Mouse (Mus musculus) urinary bladder, postnatal 4 days (tissue): ENCODE data around the gene Olfr1412.

Experiments
- DNase-seq, 2 experiments: peaks; one replicate each; pipeline ENCODE4 v3.0.0; 2021 to 2022; ENCODE audit warnings: low spot score in 2 of 2

Gene Olfr1412

DNA sequence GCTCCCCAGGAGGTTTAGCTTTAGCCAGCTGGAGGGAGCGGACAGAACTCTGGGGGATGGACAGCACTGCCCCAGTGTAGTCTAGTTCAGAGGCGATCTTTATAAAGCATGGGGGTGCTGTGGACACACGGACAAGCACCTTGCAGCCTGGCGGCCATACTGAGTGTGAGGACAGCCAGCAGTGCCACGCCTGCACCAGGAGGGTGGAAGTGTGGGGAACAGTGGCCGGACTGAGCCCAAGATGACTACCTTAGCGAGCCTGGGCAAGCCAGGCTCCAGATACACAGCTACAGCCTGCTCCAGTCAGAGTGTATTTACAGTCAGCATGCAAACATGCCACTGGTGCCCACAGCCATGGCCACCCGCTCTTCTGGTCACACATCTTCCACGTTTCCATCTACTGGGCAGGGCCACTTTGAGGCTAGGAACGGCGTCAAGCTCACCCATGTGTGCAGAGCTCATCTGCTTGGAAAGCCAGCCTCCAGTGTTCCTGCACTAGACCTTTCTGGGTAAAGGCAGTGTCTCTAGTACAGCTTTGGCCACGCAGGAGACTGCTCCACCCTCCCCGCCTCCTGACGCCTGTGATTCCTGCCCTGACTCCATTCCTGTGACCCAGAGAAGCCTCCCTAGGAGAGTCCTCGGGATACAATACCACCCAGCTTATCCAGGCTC is 52.1 kb downstream of the Olfr1412 start:
- DNase-seq, result peak in 1 of 2 experiments; percentile 51

DNA sequence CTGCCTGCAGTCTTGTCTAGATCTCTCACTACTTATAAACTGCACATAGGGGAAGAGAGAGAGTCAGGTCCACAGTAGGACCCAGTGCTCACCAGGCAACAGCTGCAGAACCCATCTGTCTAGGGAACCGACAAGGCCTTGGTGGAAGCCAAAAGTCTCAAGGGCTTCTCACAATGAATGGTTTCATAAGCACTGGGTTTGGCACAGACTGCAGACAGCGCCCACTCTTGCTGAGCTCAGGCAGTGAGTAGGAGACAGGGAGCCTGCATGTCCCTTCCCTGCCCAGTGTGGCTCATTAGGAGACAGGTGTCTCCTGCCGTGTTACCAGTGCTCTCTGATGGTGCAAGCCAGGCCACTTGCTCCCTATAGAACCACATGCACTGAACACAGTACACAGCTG is 52.6 kb downstream of the Olfr1412 start:
- DNase-seq, result peak in 1 of 2 experiments; percentile 45

DNA sequence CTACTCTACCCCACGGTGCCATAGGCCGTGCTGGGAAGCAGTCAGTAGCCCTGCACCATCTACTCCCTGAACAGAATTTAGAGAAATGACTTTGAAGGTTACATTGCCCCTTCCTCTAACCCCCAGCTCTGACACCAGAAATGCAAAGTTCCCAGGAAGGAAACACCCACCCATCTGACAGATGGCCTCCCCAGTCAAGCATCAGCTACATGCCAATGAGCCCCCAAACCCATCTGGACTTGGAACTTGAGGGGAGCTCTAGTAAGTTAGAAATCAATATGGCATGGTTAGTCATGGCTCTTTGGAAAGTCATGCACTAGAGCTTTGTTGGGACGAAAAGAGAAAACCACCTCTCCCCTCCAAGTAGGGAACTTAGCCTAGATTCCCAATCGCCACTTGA is 53.2 kb downstream of the Olfr1412 start:
- peak in 1 of 2 experiments; percentile 43 for DNase-seq

DNA sequence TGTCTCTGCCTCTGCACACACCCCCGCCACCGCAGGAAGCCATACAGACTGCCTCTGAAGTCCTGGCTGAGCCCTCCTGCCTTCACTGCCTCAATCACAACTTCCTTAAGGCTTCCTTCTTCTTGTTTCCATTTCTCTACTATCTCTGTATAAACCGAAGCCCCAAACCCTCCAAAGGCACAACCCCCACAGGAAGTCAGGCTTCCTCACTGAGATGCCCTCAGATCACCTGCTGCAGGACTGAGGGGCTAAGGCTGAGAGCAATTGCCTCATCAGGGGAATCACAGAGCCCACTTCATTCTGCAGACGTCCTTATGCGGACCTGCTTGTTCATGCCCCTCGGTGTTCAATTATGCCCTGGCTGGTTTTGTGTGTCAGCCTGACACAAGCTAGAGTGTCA is 54.8 kb downstream of the Olfr1412 start:
- DNase-seq, result no peak
